Mouse (Mus musculus): ENCODE results near the gene Lhx2. TPM values are rescaled to one million over a fixed set of nuclear protein-coding genes. Genes with fewer than 3 reads are reported as not detected.
A peak's percentile ranks its signal among the peaks of the same experiment; 100 is the strongest.

Lhx2 gene
- polyA plus RNA-seq, 1 experiment from 2014 or later = 175 TPM

DNA sequence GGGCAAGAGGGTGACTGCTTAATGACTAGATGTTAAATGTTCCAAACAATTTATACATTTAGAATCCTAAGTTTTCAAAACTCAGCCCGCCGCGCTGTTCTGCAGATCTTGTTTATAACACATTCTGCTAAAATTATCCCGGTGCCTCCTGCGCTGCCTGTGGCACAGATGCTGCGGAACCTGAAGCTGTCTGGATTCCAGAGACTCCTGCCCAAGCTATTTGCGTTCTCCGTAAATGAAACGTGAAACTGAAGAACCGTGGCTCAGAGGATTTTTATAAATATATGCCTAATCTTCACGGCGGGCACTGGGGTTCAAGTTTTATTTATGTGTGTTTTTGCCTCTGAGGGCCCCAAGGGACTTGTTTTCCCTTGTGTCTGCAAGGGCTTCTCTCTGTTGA is 64.2 kb downstream of the Lhx2 start:
- H3K27ac ChIP-seq (ENCODE audit: low read depth, low read length) = no peak overlapping the region
- no peaks in the 10 kb centered on the region for H3K4me1 ChIP-seq (replicated peaks; ENCODE audit: control insufficient read depth, insufficient read depth, low read length)
- H3K4me2 ChIP-seq (ENCODE audit: low read depth, low read length, severe bottlenecking) = no peak overlapping the region
- no peaks in the 10 kb centered on the region for H3K27me3 ChIP-seq (ENCODE audit: control insufficient read depth, insufficient read depth, low read length)
- H3K36me3 ChIP-seq (ENCODE audit: control insufficient read depth, insufficient read depth, low read length) = no peaks in the 10 kb centered on the region
- H3K4me3 ChIP-seq (ENCODE audit: low read depth, low read length) = no peak overlapping the region
- ATAC-seq (replicated peaks; ENCODE audit: low FRiP score) (no peak), DNase-seq (ENCODE audit: low spot score) (no peak)
- no peak overlapping the region for H3K9ac ChIP-seq (ENCODE audit: low read length)
- 84% methylated on average over 12 of the region's 12 CpGs for WGBS
- no peaks in the 10 kb centered on the region for H3K9me3 ChIP-seq (ENCODE audit: control insufficient read depth, low read length)

GRCm38 (mm10) chr2:38404007-38404596 is 65.0 kb downstream of the Lhx2 start:
- WGBS = 74% methylated on average over 10 of the region's 10 CpGs
- Histone ChIP-seq H3K4me2 (ENCODE audit: low read depth, low read length, severe bottlenecking) (no peak overlapping the region), H3K9me3 (ENCODE audit: control insufficient read depth, low read length) (no peaks in the 10 kb centered on the region), H3K27ac (ENCODE audit: low read depth, low read length) (no peak overlapping the region), H3K4me1 (replicated peaks; ENCODE audit: control insufficient read depth, insufficient read depth, low read length) (no peaks in the 10 kb centered on the region), H3K9ac (ENCODE audit: low read length) (no peak overlapping the region), H3K4me3 (ENCODE audit: low read depth, low read length) (no peak overlapping the region), H3K36me3 (ENCODE audit: control insufficient read depth, insufficient read depth, low read length) (no peaks in the 10 kb centered on the region), H3K27me3 (ENCODE audit: control insufficient read depth, insufficient read depth, low read length) (no peaks in the 10 kb centered on the region)
- ATAC-seq (replicated peaks; ENCODE audit: low FRiP score) = peak; percentile 36; the same call in 1 of the 2 replicates
- no peak for DNase-seq (ENCODE audit: low spot score)

DNA sequence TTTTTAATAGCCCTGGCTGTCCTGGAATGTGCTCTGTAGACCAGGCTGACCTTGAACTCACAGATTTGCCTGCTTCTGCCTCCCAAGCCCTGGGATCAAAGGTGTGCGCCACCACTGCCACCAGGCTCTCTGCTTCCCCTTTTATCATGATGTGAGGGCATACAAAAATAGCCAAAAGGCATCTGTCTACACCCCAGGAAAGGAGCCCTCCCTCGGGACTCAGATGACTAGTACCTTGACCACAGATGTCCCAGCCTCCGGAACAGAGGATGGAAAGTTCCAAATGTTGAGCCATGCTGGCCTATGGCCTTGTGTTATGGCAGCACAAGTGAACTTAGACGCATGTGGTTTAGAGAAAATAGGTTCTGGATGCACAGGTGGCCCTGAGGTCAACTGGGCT is 66.3 kb downstream of the Lhx2 start:
- no peaks in the 10 kb centered on the region for H3K9me3 ChIP-seq (ENCODE audit: control insufficient read depth, low read length)
- H3K4me2 ChIP-seq (ENCODE audit: low read depth, low read length, severe bottlenecking) = no peak overlapping the region
- no peak overlapping the region for H3K27ac ChIP-seq (ENCODE audit: low read depth, low read length)
- 90% methylated on average over 4 of the region's 4 CpGs for WGBS
- H3K4me1 ChIP-seq (replicated peaks; ENCODE audit: control insufficient read depth, insufficient read depth, low read length) = no peaks in the 10 kb centered on the region
- no peaks in the 10 kb centered on the region for H3K27me3 ChIP-seq (ENCODE audit: control insufficient read depth, insufficient read depth, low read length)
- ATAC-seq (replicated peaks; ENCODE audit: low FRiP score) = no peak
- no peak overlapping the region for H3K9ac ChIP-seq (ENCODE audit: low read length)
- no peak overlapping the region for H3K4me3 ChIP-seq (ENCODE audit: low read depth, low read length)
- no peaks in the 10 kb centered on the region for H3K36me3 ChIP-seq (ENCODE audit: control insufficient read depth, insufficient read depth, low read length)
- no peak for DNase-seq (ENCODE audit: low spot score)

GRCm38 (mm10) chr2:38409309-38409708 is 70.2 kb downstream of the Lhx2 start:
- Histone ChIP-seq H3K27me3 (ENCODE audit: control insufficient read depth, insufficient read depth, low read length) (no peaks in the 10 kb centered on the region), H3K27ac (ENCODE audit: low read depth, low read length) (no peak overlapping the region), H3K9ac (ENCODE audit: low read length) (no peak overlapping the region), H3K36me3 (ENCODE audit: control insufficient read depth, insufficient read depth, low read length) (no peaks in the 10 kb centered on the region), H3K9me3 (ENCODE audit: control insufficient read depth, low read length) (no peaks in the 10 kb centered on the region), H3K4me3 (ENCODE audit: low read depth, low read length) (no peak overlapping the region), H3K4me2 (ENCODE audit: low read depth, low read length, severe bottlenecking) (no peak overlapping the region), H3K4me1 (replicated peaks; ENCODE audit: control insufficient read depth, insufficient read depth, low read length) (peaks cover 3% of the 10 kb centered on the region; the same call in 1 of the 2 replicates)
- DNase-seq (ENCODE audit: low spot score) = no peak
- 94% methylated on average over 3 of the region's 3 CpGs for WGBS
- no peak for ATAC-seq (replicated peaks; ENCODE audit: low FRiP score)

- no peak overlapping the region for H3K9ac ChIP-seq (ENCODE audit: low read length)
- no peak overlapping the region for H3K4me2 ChIP-seq (ENCODE audit: low read depth, low read length, severe bottlenecking)
- DNase-seq (ENCODE audit: low spot score) (no peak), ATAC-seq (replicated peaks; ENCODE audit: low FRiP score) (no peak)
- no peaks in the 10 kb centered on the region for H3K36me3 ChIP-seq (ENCODE audit: control insufficient read depth, insufficient read depth, low read length)
- H3K4me1 ChIP-seq (replicated peaks; ENCODE audit: control insufficient read depth, insufficient read depth, low read length) = peaks cover 3% of the 10 kb centered on the region; the same call in 1 of the 2 replicates
- 87% methylated on average over 6 of the region's 6 CpGs for WGBS
- H3K4me3 ChIP-seq (ENCODE audit: low read depth, low read length) = no peak overlapping the region
- no peaks in the 10 kb centered on the region for H3K9me3 ChIP-seq (ENCODE audit: control insufficient read depth, low read length)
- H3K27me3 ChIP-seq (ENCODE audit: control insufficient read depth, insufficient read depth, low read length) = no peaks in the 10 kb centered on the region
- no peak overlapping the region for H3K27ac ChIP-seq (ENCODE audit: low read depth, low read length)
These were observed 71.1 kb downstream of the Lhx2 start for GRCm38 (mm10) chr2:38410227-38410626.

DNA sequence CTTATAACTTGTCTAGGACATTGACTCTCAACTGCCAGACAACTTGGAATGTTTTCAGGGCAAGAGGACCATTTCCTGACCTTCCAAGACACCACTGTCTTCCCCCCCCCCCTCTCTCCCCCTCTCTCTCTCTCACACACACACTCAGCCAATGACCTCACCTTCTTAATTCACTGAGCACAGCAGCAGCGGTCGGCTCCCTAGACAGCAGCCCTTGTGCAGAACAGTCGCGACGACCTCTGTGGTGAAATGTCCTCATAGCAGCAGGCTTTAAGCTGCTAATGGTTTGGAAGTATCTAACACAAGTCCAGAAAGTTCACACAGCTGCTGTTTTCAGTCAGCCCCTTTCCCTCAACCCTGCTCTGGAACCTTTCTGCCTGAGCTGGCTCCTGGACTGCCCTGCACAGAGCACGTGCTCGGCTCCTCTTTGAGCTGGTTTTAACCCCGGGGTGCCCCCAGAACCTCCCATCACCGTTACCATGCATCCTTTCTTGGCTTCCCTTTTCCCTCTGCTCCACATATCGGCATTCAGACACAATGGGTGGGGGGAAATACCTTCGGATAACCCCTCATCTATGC is 73.6 kb downstream of the Lhx2 start:
- DNase-seq (ENCODE audit: low spot score) = peak; percentile 64
- WGBS = 19% methylated on average over 11 of the region's 11 CpGs
- H3K27ac ChIP-seq (ENCODE audit: low read depth, low read length) = no peak overlapping the region

GRCm38 (mm10) chr2:38417970-38418369 is 78.9 kb downstream of the Lhx2 start:
- WGBS = 22% methylated on average over 4 of the region's 4 CpGs
- no peak overlapping the region for H3K9ac ChIP-seq (ENCODE audit: low read length)
- H3K27ac ChIP-seq (ENCODE audit: low read depth, low read length) = no peak overlapping the region
- peaks cover 3% of the 10 kb centered on the region; the same call in 1 of the 2 replicates for H3K4me1 ChIP-seq (replicated peaks; ENCODE audit: control insufficient read depth, insufficient read depth, low read length)
- no peaks in the 10 kb centered on the region for H3K36me3 ChIP-seq (ENCODE audit: control insufficient read depth, insufficient read depth, low read length)
- no peak overlapping the region for H3K4me2 ChIP-seq (ENCODE audit: low read depth, low read length, severe bottlenecking)
- DNase-seq (ENCODE audit: low spot score) (peak; percentile 77), ATAC-seq (replicated peaks; ENCODE audit: low FRiP score) (no peak)
- no peaks in the 10 kb centered on the region for H3K27me3 ChIP-seq (ENCODE audit: control insufficient read depth, insufficient read depth, low read length)
- no peak overlapping the region for H3K4me3 ChIP-seq (ENCODE audit: low read depth, low read length)
- no peaks in the 10 kb centered on the region for H3K9me3 ChIP-seq (ENCODE audit: control insufficient read depth, low read length)

More for the DNA sequence above, 73.6 kb downstream of the Lhx2 start:
- Histone ChIP-seq H3K4me1 (replicated peaks; ENCODE audit: control insufficient read depth, insufficient read depth, low read length) (peaks cover 3% of the 10 kb centered on the region; the same call in 1 of the 2 replicates), H3K4me3 (ENCODE audit: low read depth, low read length) (no peak overlapping the region), H3K27me3 (ENCODE audit: control insufficient read depth, insufficient read depth, low read length) (no peaks in the 10 kb centered on the region), H3K36me3 (ENCODE audit: control insufficient read depth, insufficient read depth, low read length) (no peaks in the 10 kb centered on the region), H3K4me2 (ENCODE audit: low read depth, low read length, severe bottlenecking) (no peak overlapping the region), H3K9me3 (ENCODE audit: control insufficient read depth, low read length) (no peaks in the 10 kb centered on the region), H3K9ac (ENCODE audit: low read length) (no peak overlapping the region)
- peak; percentile 64; the same call in 1 of the 2 replicates for ATAC-seq (replicated peaks; ENCODE audit: low FRiP score)
